Mouse (Mus musculus): ENCODE data around the gene Eif4g2.

GRCm38 (mm10) chr7:111068181-111068580 lies 14.6 kb downstream of the Eif4g2 start:
- TF ChIP-seq GATA1 (IDR thresholded peaks at IDR 0.05; ENCODE audit: borderline replicate concordance, low read length): no peak
- TF ChIP-seq FLI1 (IDR thresholded peaks at IDR 0.05; ENCODE audit: low read length): no peak

Data from megakaryocyte, embryonic 14.5 days (primary cell).